Mouse (Mus musculus): ENCODE data around the gene Rasef. TPM values are rescaled to one million over a fixed set of nuclear protein-coding genes. Genes with fewer than 3 reads are reported as not detected.

Rasef gene
- polyA plus RNA-seq (2011; ENCODE audit: insufficient read length, low read depth, missing spikeins) = 0.14 TPM in 1 of 2 replicates, not detected in the other

- TF ChIP-seq POLR2A (IDR thresholded peaks at IDR 0.05; ENCODE audit: low read depth, low read length) (no peak), CTCF (IDR thresholded peaks at IDR 0.05; ENCODE audit: borderline replicate concordance, insufficient read depth, low read length) (no peak)
- Histone ChIP-seq H3K27ac (ENCODE audit: insufficient read depth, low read length) (no peak within 1 kb of the TSS), H3K4me1 (ENCODE audit: control insufficient read depth, insufficient read depth, low read length) (no peaks in the 10 kb centered on the region), H3K4me3 (ENCODE audit: insufficient read depth, low read length) (peak within 1 kb of the TSS; percentile 22)
Observed at GRCm38 (mm10) chr4:73790260-73791185, at the start of gene Rasef. Gene Rasef, minus strand, starts transcription at chr4:73790994.

GRCm38 (mm10) chr4:73826587-73826986, 35.8 kb upstream of the Rasef start:
- Histone ChIP-seq H3K27ac (ENCODE audit: insufficient read depth, low read length) (no peak overlapping the region), H3K4me3 (ENCODE audit: insufficient read depth, low read length) (no peak overlapping the region)
- no peak for TF ChIP-seq CTCF (IDR thresholded peaks at IDR 0.05; ENCODE audit: borderline replicate concordance, insufficient read depth, low read length)
- TF ChIP-seq POLR2A (IDR thresholded peaks at IDR 0.05; ENCODE audit: low read depth, low read length) = no peak

GRCm38 (mm10) chr4:73791186-73791540, 369 bp upstream of the Rasef start:
- Histone ChIP-seq H3K4me1 (ENCODE audit: control insufficient read depth, insufficient read depth, low read length) (no peaks in the 10 kb centered on the region), H3K27ac (ENCODE audit: insufficient read depth, low read length) (no peak overlapping the region), H3K4me3 (ENCODE audit: insufficient read depth, low read length) (0 out of 2 replicates have a peak overlapping the region, but pooled peaks have one; percentile 22)
- TF ChIP-seq CTCF (IDR thresholded peaks at IDR 0.05; ENCODE audit: borderline replicate concordance, insufficient read depth, low read length) (no peak), POLR2A (IDR thresholded peaks at IDR 0.05; ENCODE audit: low read depth, low read length) (no peak)

More at GRCm38 (mm10) chr4:73826587-73826986, 35.8 kb upstream of the Rasef start:
- no peaks in the 10 kb centered on the region for H3K4me1 ChIP-seq (ENCODE audit: control insufficient read depth, insufficient read depth, low read length)

- H3K4me1 ChIP-seq (ENCODE audit: control insufficient read depth, insufficient read depth, low read length) = no peaks in the 10 kb centered on the region
- TF ChIP-seq CTCF (IDR thresholded peaks at IDR 0.05; ENCODE audit: borderline replicate concordance, insufficient read depth, low read length) (no peak), POLR2A (IDR thresholded peaks at IDR 0.05; ENCODE audit: low read depth, low read length) (no peak)
Observed at GRCm38 (mm10) chr4:73789534-73789933, 1.3 kb downstream of the Rasef start.

GRCm38 (mm10) chr4:73788076-73788730, 2.6 kb downstream of the Rasef start:
- H3K4me3 ChIP-seq (ENCODE audit: insufficient read depth, low read length) = no peak overlapping the region
- TF ChIP-seq CTCF (IDR thresholded peaks at IDR 0.05; ENCODE audit: borderline replicate concordance, insufficient read depth, low read length) = no peak
- no peaks in the 10 kb centered on the region for H3K4me1 ChIP-seq (ENCODE audit: control insufficient read depth, insufficient read depth, low read length)
- no peak overlapping the region for H3K27ac ChIP-seq (ENCODE audit: insufficient read depth, low read length)

More at GRCm38 (mm10) chr4:73789534-73789933, 1.3 kb downstream of the Rasef start:
- Histone ChIP-seq H3K27ac (ENCODE audit: insufficient read depth, low read length) (no peak overlapping the region), H3K4me3 (ENCODE audit: insufficient read depth, low read length) (no peak overlapping the region)

- TF ChIP-seq CTCF (IDR thresholded peaks at IDR 0.05; ENCODE audit: borderline replicate concordance, insufficient read depth, low read length) (no peak), POLR2A (IDR thresholded peaks at IDR 0.05; ENCODE audit: low read depth, low read length) (no peak)
- no peaks in the 10 kb centered on the region for H3K4me1 ChIP-seq (ENCODE audit: control insufficient read depth, insufficient read depth, low read length)
- H3K4me3 ChIP-seq (ENCODE audit: insufficient read depth, low read length) = no peak overlapping the region
- no peak overlapping the region for H3K27ac ChIP-seq (ENCODE audit: insufficient read depth, low read length)
Observed at GRCm38 (mm10) chr4:73784147-73784546, 6.6 kb downstream of the Rasef start.

- TF ChIP-seq CTCF (IDR thresholded peaks at IDR 0.05; ENCODE audit: borderline replicate concordance, insufficient read depth, low read length) (no peak), POLR2A (IDR thresholded peaks at IDR 0.05; ENCODE audit: low read depth, low read length) (no peak)
Observed at GRCm38 (mm10) chr4:73781061-73781460, 9.7 kb downstream of the Rasef start.

GRCm38 (mm10) chr4:73775266-73775665, 15.5 kb downstream of the Rasef start:
- TF ChIP-seq POLR2A (IDR thresholded peaks at IDR 0.05; ENCODE audit: low read depth, low read length) (no peak), CTCF (IDR thresholded peaks at IDR 0.05; ENCODE audit: borderline replicate concordance, insufficient read depth, low read length) (no peak)
- H3K4me1 ChIP-seq (ENCODE audit: control insufficient read depth, insufficient read depth, low read length) = peaks cover 2% of the 10 kb centered on the region; the same call in 1 of the 2 replicates
- no peak overlapping the region for H3K27ac ChIP-seq (ENCODE audit: insufficient read depth, low read length)
- H3K4me3 ChIP-seq (ENCODE audit: insufficient read depth, low read length) = no peak overlapping the region

More at GRCm38 (mm10) chr4:73781061-73781460, 9.7 kb downstream of the Rasef start:
- H3K27ac ChIP-seq (ENCODE audit: insufficient read depth, low read length) = no peak overlapping the region
- H3K4me1 ChIP-seq (ENCODE audit: control insufficient read depth, insufficient read depth, low read length) = peaks cover 2% of the 10 kb centered on the region; the same call in 1 of the 2 replicates
- H3K4me3 ChIP-seq (ENCODE audit: insufficient read depth, low read length) = no peak overlapping the region

- TF ChIP-seq CTCF (IDR thresholded peaks at IDR 0.05; ENCODE audit: borderline replicate concordance, insufficient read depth, low read length) = no peak
- TF ChIP-seq POLR2A (IDR thresholded peaks at IDR 0.05; ENCODE audit: low read depth, low read length) = no peak
- no peak overlapping the region for H3K4me3 ChIP-seq (ENCODE audit: insufficient read depth, low read length)
- no peak overlapping the region for H3K27ac ChIP-seq (ENCODE audit: insufficient read depth, low read length)
- H3K4me1 ChIP-seq (ENCODE audit: control insufficient read depth, insufficient read depth, low read length) = peaks cover 2% of the 10 kb centered on the region; the same call in 1 of the 2 replicates
Observed at GRCm38 (mm10) chr4:73773831-73774810, 16.7 kb downstream of the Rasef start.
